Mouse (Mus musculus): ENCODE results near the gene Rbp7.
"Not testable (repeated sequence)": the region's sequence is repeated elsewhere in the genome, so short reads cannot be mapped to it uniquely, and the experiment has no call there.

DNA sequence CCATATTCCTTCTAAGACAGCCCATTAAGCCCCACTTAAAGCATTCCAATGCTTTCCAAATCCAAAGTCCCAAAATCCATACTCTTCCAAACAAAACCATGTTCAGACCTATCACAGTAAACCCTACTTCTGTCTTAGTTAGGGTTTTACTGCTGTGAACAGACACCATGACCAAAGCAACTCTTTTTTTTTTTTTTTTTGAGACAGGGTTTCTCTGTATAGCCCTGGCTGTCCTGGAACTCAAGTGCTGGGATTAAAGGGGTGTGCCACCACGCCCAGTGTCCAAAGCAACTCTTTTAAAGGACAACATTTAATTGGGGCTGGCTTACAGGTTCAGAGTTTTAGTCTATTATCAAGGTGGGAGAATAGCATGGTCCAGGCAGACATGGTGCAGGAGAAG, 22.9 kb downstream of the Rbp7 start:
- not testable (repeated sequence) for TF ChIP-seq GATA1 (IDR thresholded peaks at IDR 0.05; ENCODE audit: borderline replicate concordance, low read length); FLI1 (IDR thresholded peaks at IDR 0.05; ENCODE audit: low read length)

All from megakaryocyte, embryonic 14.5 days (primary cell).